Mouse (Mus musculus) ES-Bruce4 (cell line): Measurements from ENCODE around the gene Ergic1.

Experiments used
- CTCF ChIP-seq: IDR thresholded peaks from one replicate; pipeline ENCODE4 v1.8.1; 2011; ENCODE audit warnings: low read depth, low read length
- EP300 ChIP-seq: IDR thresholded peaks from 2 replicates; pipeline ENCODE4 v1.6.1; 2011; ENCODE audit warnings: low read depth, low read length; ENCODE audit not compliant: insufficient read depth
- POLR2A ChIP-seq: IDR thresholded peaks from one replicate; pipeline ENCODE4 v1.8.1; 2011; ENCODE audit warnings: low read length; ENCODE audit not compliant: insufficient read depth

GRCm38 (mm10) chr17:26535251-26536136 is 25.8 kb upstream of the Ergic1 start:
- TF ChIP-seq POLR2A (no peak), CTCF (no peak), EP300 (no peak)
